Mouse (Mus musculus): ENCODE measurements around the gene Golga5. TPM values are rescaled to one million over a fixed set of nuclear protein-coding genes. Genes with fewer than 3 reads are reported as not detected.
"Not testable (repeated sequence)": the region's sequence is repeated elsewhere in the genome, so short reads cannot be mapped to it uniquely, and the experiment has no call there.

Golga5 gene
- polyA plus RNA-seq, 1 experiment = 13.3 TPM

GRCm38 (mm10) chr12:102480481-102480880 is 11.5 kb downstream of the Golga5 start:
- H3K36me3 ChIP-seq (ENCODE audit: control insufficient read depth, insufficient read depth, low read length) = peaks cover 49% of the 10 kb centered on the region
- no peak for DNase-seq
- no peak overlapping the region for H3K4me3 ChIP-seq (ENCODE audit: control insufficient read depth, insufficient read depth, low read length)
- 98% methylated on average over 4 of the region's 4 CpGs for WGBS
- TF ChIP-seq CTCF (IDR thresholded peaks at IDR 0.05; ENCODE audit: borderline replicate concordance, control insufficient read depth, extremely low read depth, insufficient read depth, low read length, poor library complexity) (no peak), POLR2A (IDR thresholded peaks at IDR 0.05; ENCODE audit: control insufficient read depth, extremely low read depth, insufficient read depth, low read length, poor library complexity) (no peak)
- H3K27ac ChIP-seq (ENCODE audit: control insufficient read depth, insufficient read depth, low read length) = no peak overlapping the region
- H3K4me1 ChIP-seq (replicated peaks; ENCODE audit: control insufficient read depth, insufficient read depth, low read length) = no peaks in the 10 kb centered on the region
- H3K27me3 ChIP-seq (ENCODE audit: control insufficient read depth, insufficient read depth, low read length) = no peaks in the 10 kb centered on the region

DNA sequence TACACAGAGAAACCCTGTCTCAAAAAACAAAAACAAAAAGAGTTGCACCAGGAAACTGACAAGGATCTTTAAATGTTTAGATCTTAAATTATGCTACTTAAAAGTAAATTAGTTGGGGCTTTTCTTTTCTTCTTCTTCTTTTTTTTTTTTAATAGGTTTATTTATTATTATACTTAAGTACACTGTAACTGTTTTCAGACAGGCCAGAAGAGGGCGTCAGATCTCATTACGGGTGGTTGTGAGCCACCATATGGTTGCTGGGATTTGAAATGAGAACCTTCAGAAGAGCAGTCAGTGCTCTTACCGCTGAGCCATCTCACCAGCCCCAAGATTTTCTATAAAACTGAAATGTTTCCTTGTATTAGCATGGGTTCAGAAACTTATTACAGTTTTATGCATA is 16.0 kb downstream of the Golga5 start:
- Histone ChIP-seq H3K27ac (ENCODE audit: control insufficient read depth, insufficient read depth, low read length) (no peak overlapping the region), H3K27me3 (ENCODE audit: control insufficient read depth, insufficient read depth, low read length) (no peaks in the 10 kb centered on the region), H3K36me3 (ENCODE audit: control insufficient read depth, insufficient read depth, low read length) (peaks cover 58% of the 10 kb centered on the region), H3K4me1 (replicated peaks; ENCODE audit: control insufficient read depth, insufficient read depth, low read length) (no peaks in the 10 kb centered on the region), H3K4me3 (ENCODE audit: control insufficient read depth, insufficient read depth, low read length) (no peak overlapping the region)
- 83% methylated on average over 3 of the region's 3 CpGs for WGBS
- DNase-seq = no peak
- TF ChIP-seq POLR2A (IDR thresholded peaks at IDR 0.05; ENCODE audit: control insufficient read depth, extremely low read depth, insufficient read depth, low read length, poor library complexity) (no peak), CTCF (IDR thresholded peaks at IDR 0.05; ENCODE audit: borderline replicate concordance, control insufficient read depth, extremely low read depth, insufficient read depth, low read length, poor library complexity) (no peak)

DNA sequence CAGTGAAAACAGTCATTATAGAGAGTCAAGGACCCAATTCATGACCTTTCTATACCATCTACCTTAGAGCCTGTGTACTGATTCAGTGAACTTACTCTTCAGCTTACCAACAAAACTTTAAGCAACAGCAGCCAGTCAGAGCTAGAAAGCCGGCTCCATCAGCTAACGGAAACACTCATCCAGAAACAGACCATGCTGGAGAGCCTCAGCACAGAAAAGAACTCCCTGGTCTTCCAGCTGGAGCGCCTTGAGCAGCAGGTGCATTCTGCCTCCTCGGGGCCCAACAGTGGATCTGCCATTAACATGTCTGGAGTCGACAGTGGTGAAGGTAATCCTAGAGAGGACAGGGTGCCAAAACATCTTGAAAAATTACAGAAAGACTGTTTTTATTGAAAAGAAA is 23.0 kb downstream of the Golga5 start:
- H3K4me3 ChIP-seq (ENCODE audit: control insufficient read depth, insufficient read depth, low read length) = no peak overlapping the region
- no peaks in the 10 kb centered on the region for H3K4me1 ChIP-seq (replicated peaks; ENCODE audit: control insufficient read depth, insufficient read depth, low read length)
- no peak overlapping the region for H3K27ac ChIP-seq (ENCODE audit: control insufficient read depth, insufficient read depth, low read length)
- TF ChIP-seq POLR2A (IDR thresholded peaks at IDR 0.05; ENCODE audit: control insufficient read depth, extremely low read depth, insufficient read depth, low read length, poor library complexity) = no peak
- TF ChIP-seq CTCF (IDR thresholded peaks at IDR 0.05; ENCODE audit: borderline replicate concordance, control insufficient read depth, extremely low read depth, insufficient read depth, low read length, poor library complexity) = no peak
- no peaks in the 10 kb centered on the region for H3K27me3 ChIP-seq (ENCODE audit: control insufficient read depth, insufficient read depth, low read length)
- peaks cover 56% of the 10 kb centered on the region for H3K36me3 ChIP-seq (ENCODE audit: control insufficient read depth, insufficient read depth, low read length)
- 94% methylated on average over 5 of the region's 5 CpGs for WGBS
- no peak for DNase-seq

- H3K27ac ChIP-seq (ENCODE audit: control insufficient read depth, insufficient read depth, low read length); H3K27me3 ChIP-seq (ENCODE audit: control insufficient read depth, insufficient read depth, low read length); H3K4me3 ChIP-seq (ENCODE audit: control insufficient read depth, insufficient read depth, low read length); DNase-seq; H3K4me1 ChIP-seq (replicated peaks; ENCODE audit: control insufficient read depth, insufficient read depth, low read length): not testable (repeated sequence)
- 49% methylated on average over 6 of the region's 6 CpGs for WGBS
- H3K36me3 ChIP-seq (ENCODE audit: control insufficient read depth, insufficient read depth, low read length) = peaks cover 55% of the 10 kb centered on the region
These were observed 26.8 kb downstream of the Golga5 start for GRCm38 (mm10) chr12:102495754-102496153.

- Histone ChIP-seq H3K4me1 (replicated peaks; ENCODE audit: control insufficient read depth, insufficient read depth, low read length) (no peaks in the 10 kb centered on the region), H3K27me3 (ENCODE audit: control insufficient read depth, insufficient read depth, low read length) (no peaks in the 10 kb centered on the region), H3K36me3 (ENCODE audit: control insufficient read depth, insufficient read depth, low read length) (peaks cover 39% of the 10 kb centered on the region), H3K4me3 (ENCODE audit: control insufficient read depth, insufficient read depth, low read length) (no peak overlapping the region), H3K27ac (ENCODE audit: control insufficient read depth, insufficient read depth, low read length) (no peak overlapping the region)
- DNase-seq = no peak
- TF ChIP-seq POLR2A (IDR thresholded peaks at IDR 0.05; ENCODE audit: control insufficient read depth, extremely low read depth, insufficient read depth, low read length, poor library complexity) (no peak), CTCF (IDR thresholded peaks at IDR 0.05; ENCODE audit: borderline replicate concordance, control insufficient read depth, extremely low read depth, insufficient read depth, low read length, poor library complexity) (no peak)
- WGBS = 48% methylated on average over 2 of the region's 2 CpGs
These were observed 29.0 kb downstream of the Golga5 start for GRCm38 (mm10) chr12:102497905-102498304.

GRCm38 (mm10) chr12:102498726-102499125 is 29.8 kb downstream of the Golga5 start:
- Histone ChIP-seq H3K27me3 (ENCODE audit: control insufficient read depth, insufficient read depth, low read length) (no peaks in the 10 kb centered on the region), H3K4me1 (replicated peaks; ENCODE audit: control insufficient read depth, insufficient read depth, low read length) (no peaks in the 10 kb centered on the region), H3K36me3 (ENCODE audit: control insufficient read depth, insufficient read depth, low read length) (peaks cover 31% of the 10 kb centered on the region), H3K27ac (ENCODE audit: control insufficient read depth, insufficient read depth, low read length) (no peak overlapping the region), H3K4me3 (ENCODE audit: control insufficient read depth, insufficient read depth, low read length) (no peak overlapping the region)
- DNase-seq = no peak
- TF ChIP-seq CTCF (IDR thresholded peaks at IDR 0.05; ENCODE audit: borderline replicate concordance, control insufficient read depth, extremely low read depth, insufficient read depth, low read length, poor library complexity) = no peak
- TF ChIP-seq POLR2A (IDR thresholded peaks at IDR 0.05; ENCODE audit: control insufficient read depth, extremely low read depth, insufficient read depth, low read length, poor library complexity) = no peak
- 98% methylated on average over 8 of the region's 8 CpGs for WGBS

DNA sequence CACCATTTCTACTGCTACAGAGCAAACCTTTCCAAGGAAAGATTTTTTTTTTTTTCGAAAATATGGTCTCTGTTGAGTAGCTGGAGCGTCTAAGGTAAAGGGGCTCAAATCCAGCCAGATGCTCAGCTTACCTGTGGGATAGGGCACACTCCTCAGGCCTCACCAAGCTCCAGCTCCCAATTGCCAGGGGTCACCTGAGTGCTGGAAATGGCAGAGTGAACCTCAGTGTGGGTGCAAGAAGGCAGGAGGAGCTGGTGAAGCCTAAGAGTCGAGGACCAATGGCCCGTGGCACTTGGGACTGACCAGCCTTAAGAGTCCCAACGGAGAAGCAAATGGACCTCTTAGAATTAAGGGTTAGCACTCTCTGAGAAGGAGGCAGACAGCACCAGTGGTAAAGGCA is 30.3 kb downstream of the Golga5 start:
- Histone ChIP-seq H3K27ac (ENCODE audit: control insufficient read depth, insufficient read depth, low read length) (no peak overlapping the region), H3K4me3 (ENCODE audit: control insufficient read depth, insufficient read depth, low read length) (no peak overlapping the region), H3K36me3 (ENCODE audit: control insufficient read depth, insufficient read depth, low read length) (peaks cover 29% of the 10 kb centered on the region), H3K27me3 (ENCODE audit: control insufficient read depth, insufficient read depth, low read length) (no peaks in the 10 kb centered on the region), H3K4me1 (replicated peaks; ENCODE audit: control insufficient read depth, insufficient read depth, low read length) (no peaks in the 10 kb centered on the region)
- TF ChIP-seq POLR2A (IDR thresholded peaks at IDR 0.05; ENCODE audit: control insufficient read depth, extremely low read depth, insufficient read depth, low read length, poor library complexity) = no peak
- TF ChIP-seq CTCF (IDR thresholded peaks at IDR 0.05; ENCODE audit: borderline replicate concordance, control insufficient read depth, extremely low read depth, insufficient read depth, low read length, poor library complexity) = no peak
- 96% methylated on average over 5 of the region's 5 CpGs for WGBS
- DNase-seq = no peak

Measured in thymus, adult 2 months (tissue).